Mouse (Mus musculus) forebrain, embryonic 14.5 days (tissue): ENCODE data around the gene Olfr110. TPM values are rescaled to one million over a fixed set of nuclear protein-coding genes. Genes with fewer than 3 reads are reported as not detected.
"Not testable (repeated sequence)": the region's sequence is repeated elsewhere in the genome, so short reads cannot be mapped to it uniquely, and the experiment has no call there.

Experiments used
- ATAC-seq: fragments of 200-750 bp; cut with Nextera tagmentation; 2 replicates; pipeline ENCODE4 v1.8.0; 2017; ENCODE audit warnings: mild to moderate bottlenecking, moderate library complexity
- DNase-seq: peaks from one replicate; pipeline ENCODE4 v3.0.0-alpha.2; 2015; ENCODE audit warnings: low spot score
- H3K27ac ChIP-seq: fragments of 300-500 bp; sonication (generic); 2 replicates; pipeline ENCODE4 v1.5.1; 2014; ENCODE audit warnings: low read depth, mild to moderate bottlenecking, control low read depth, low read length, moderate library complexity
- H3K27me3 ChIP-seq: fragments of 300-500 bp; sonication (generic); replicated peaks from 2 replicates; pipeline ENCODE4 v1.6.1; 2014; ENCODE audit warnings: low read length, control low read depth, mixed read lengths; ENCODE audit not compliant: control insufficient read depth, insufficient read depth
- H3K36me3 ChIP-seq: fragments of 300-500 bp; sonication (generic); 2 replicates; pipeline ENCODE4 v1.6.1; 2014; ENCODE audit warnings: low read length, control low read depth; ENCODE audit not compliant: control insufficient read depth, insufficient read depth
- H3K4me1 ChIP-seq: fragments of 300-500 bp; sonication (generic); 2 replicates; pipeline ENCODE4 v1.6.1; 2014; ENCODE audit warnings: antibody characterized with exemption, low read length, control low read depth; ENCODE audit not compliant: control insufficient read depth, insufficient read depth
- H3K4me2 ChIP-seq: fragments of 300-500 bp; sonication (generic); 2 replicates; pipeline ENCODE4 v1.6.1; 2014; ENCODE audit warnings: mild to moderate bottlenecking, control low read depth, low read length
- H3K4me3 ChIP-seq: fragments of 300-500 bp; sonication (generic); 2 replicates; pipeline ENCODE4 v1.5.1; 2014; ENCODE audit warnings: low read depth, low read length, control low read depth
- H3K9ac ChIP-seq: fragments of 300-500 bp; sonication (generic); 2 replicates; pipeline ENCODE4 v1.6.1; 2014; ENCODE audit warnings: mild to moderate bottlenecking, low read length, control low read depth, moderate library complexity
- H3K9me3 ChIP-seq: fragments of 300-500 bp; sonication (generic); replicated peaks from 2 replicates; pipeline ENCODE4 v1.6.1; 2016; ENCODE audit warnings: low read length, control low read depth, mixed read lengths; ENCODE audit not compliant: control insufficient read depth
- WGBS: fragments of 180-500 bp; shearing (Covaris S2); extraction: QIAGEN DNeasy Blood & Tissue Kit; methylation state at CpG from one replicate; pipeline ENCODE4 v1.1.7; 2014; 5-methylcytosine and 5-hydroxymethylcytosine counted together
- polyA plus RNA-seq: library from polyadenylated mRNA; unstranded; fragments of >200 nt; fragmentation: Nextera tagmentation; extraction: Ambion mirVana; gene quantifications from 2 replicates; pipeline ENCODE4 v1.2.1, GENCODE M21; 2014

The Olfr110 gene
- polyA plus RNA-seq: not detected in 2 replicates

GRCm38 (mm10) chr17:37491930-37492518 is at the start of gene Olfr110:
Olfr110 (plus strand) TSS chr17:37492468.
- H3K4me1 ChIP-seq: no peaks in the 10 kb centered on the region
- ATAC-seq: no peak

DNA sequence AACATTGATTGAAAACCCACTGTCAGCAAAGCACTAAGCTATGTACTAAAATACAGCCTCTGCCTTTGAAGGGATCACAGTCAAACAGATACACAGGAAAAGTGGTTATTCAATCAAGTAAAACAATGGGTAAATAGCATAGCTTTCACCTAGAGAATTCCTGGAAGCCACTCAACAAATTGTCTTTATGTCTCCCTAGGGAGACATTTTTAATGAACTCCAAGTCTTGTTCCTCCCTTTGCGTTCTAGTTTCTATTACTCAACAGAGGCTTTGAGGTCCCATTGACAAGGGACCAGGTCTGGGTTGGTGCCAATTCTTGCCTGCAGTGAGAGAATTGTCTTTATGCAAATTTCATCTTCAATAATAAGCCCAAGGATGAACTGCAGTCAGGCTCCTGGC is 47.1 kb upstream of the Olfr110 start, which contains the start of gene Olfr108:
Gene Olfr108 (plus strand): TSS at position 301 of the 400 bp plus-strand sequence.
- WGBS: 69% methylated on average over 1 of the region's 1 CpGs
- Histone ChIP-seq H3K27me3 (no peaks in the 10 kb centered on the region), H3K4me1 (no peaks in the 10 kb centered on the region), H3K27ac (no peak within 1 kb of the TSS), H3K4me2 (no peak within 1 kb of the TSS), H3K9ac (no peak within 1 kb of the TSS), H3K36me3 (no peaks in the 10 kb centered on the region), H3K4me3 (no peak within 1 kb of the TSS), H3K9me3 (no peaks in the 10 kb centered on the region)
- ATAC-seq (no peak), DNase-seq (no peak)

More at GRCm38 (mm10) chr17:37491930-37492518, at the start of gene Olfr110:
- no peak for DNase-seq
- Histone ChIP-seq H3K4me3 (no peak within 1 kb of the TSS), H3K9me3 (no peaks in the 10 kb centered on the region), H3K4me2 (no peak within 1 kb of the TSS), H3K27ac (no peak within 1 kb of the TSS), H3K9ac (no peak within 1 kb of the TSS), H3K36me3 (no peaks in the 10 kb centered on the region), H3K27me3 (no peaks in the 10 kb centered on the region)
- 69% methylated on average over 1 of the region's 1 CpGs for WGBS

GRCm38 (mm10) chr17:37458616-37459015 is 33.7 kb upstream of the Olfr110 start, which contains the start of gene Olfr109:
Olfr109 (plus strand) TSS chr17:37458916.
- Histone ChIP-seq H3K4me1 (no peaks in the 10 kb centered on the region), H3K4me2 (no peak within 1 kb of the TSS), H3K9ac (no peak within 1 kb of the TSS), H3K9me3 (no peaks in the 10 kb centered on the region), H3K27ac (no peak within 1 kb of the TSS), H3K4me3 (no peak within 1 kb of the TSS), H3K36me3 (no peaks in the 10 kb centered on the region), H3K27me3 (no peaks in the 10 kb centered on the region)
- WGBS: 92% methylated on average over 1 of the region's 1 CpGs
- DNase-seq (no peak), ATAC-seq (no peak)

DNA sequence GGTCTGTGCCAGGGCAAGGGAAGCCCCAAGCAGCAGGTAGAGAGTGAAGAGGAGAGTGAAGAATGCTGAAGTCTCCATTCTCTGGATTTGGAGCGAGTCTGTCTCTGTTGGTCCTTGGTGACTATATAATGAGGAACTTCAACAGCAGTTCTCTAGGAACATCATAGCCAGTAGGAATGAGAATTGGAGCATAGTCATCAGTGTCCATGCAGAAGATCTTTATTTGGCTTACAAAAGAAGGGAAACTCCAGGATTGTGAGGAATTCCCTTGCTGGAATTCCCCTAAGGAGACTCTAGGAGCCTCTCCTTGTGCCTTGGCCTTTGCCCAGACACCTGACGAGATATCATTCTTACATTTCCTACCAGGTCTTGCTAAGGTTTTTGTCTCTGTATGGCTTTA is 8.8 kb upstream of the Olfr110 start, which contains the start of gene H2-M2:
Gene H2-M2 (minus strand): TSS at position 101 of the 400 bp plus-strand sequence.
- Histone ChIP-seq H3K27ac (no peak within 1 kb of the TSS), H3K4me3 (no peak within 1 kb of the TSS), H3K4me2 (no peak within 1 kb of the TSS), H3K9me3 (0 out of 2 replicates have a peak, but pooled peaks cover 2% of the 10 kb centered on the region), H3K27me3 (no peaks in the 10 kb centered on the region), H3K4me1 (no peaks in the 10 kb centered on the region), H3K36me3 (no peaks in the 10 kb centered on the region), H3K9ac (no peak within 1 kb of the TSS)
- ATAC-seq (no peak), DNase-seq (no peak)
- WGBS: 82% methylated on average over 2 of the region's 2 CpGs

- no peak within 1 kb of the TSS for H3K27ac ChIP-seq
- 93% methylated on average over 4 of the region's 4 CpGs for WGBS
- H3K9me3 ChIP-seq: no peaks in the 10 kb centered on the region
- H3K4me3 ChIP-seq: no peak within 1 kb of the TSS
- no peak within 1 kb of the TSS for H3K4me2 ChIP-seq
- ATAC-seq (no peak), DNase-seq (no peak)
- H3K4me1 ChIP-seq: no peaks in the 10 kb centered on the region
- H3K36me3 ChIP-seq: no peaks in the 10 kb centered on the region
- no peak within 1 kb of the TSS for H3K9ac ChIP-seq
- H3K27me3 ChIP-seq: no peaks in the 10 kb centered on the region
These were observed 15.5 kb downstream of the Olfr110 start, which contains the start of gene Olfr111 for GRCm38 (mm10) chr17:37507730-37508129. Olfr111 (plus strand) TSS chr17:37508030.

GRCm38 (mm10) chr17:37524612-37525011 is 32.3 kb downstream of the Olfr110 start:
- H3K4me3 ChIP-seq, H3K9ac ChIP-seq, DNase-seq, H3K4me2 ChIP-seq, H3K9me3 ChIP-seq, H3K27ac ChIP-seq, ATAC-seq, H3K36me3 ChIP-seq, H3K4me1 ChIP-seq, H3K27me3 ChIP-seq: not testable (repeated sequence)

DNA sequence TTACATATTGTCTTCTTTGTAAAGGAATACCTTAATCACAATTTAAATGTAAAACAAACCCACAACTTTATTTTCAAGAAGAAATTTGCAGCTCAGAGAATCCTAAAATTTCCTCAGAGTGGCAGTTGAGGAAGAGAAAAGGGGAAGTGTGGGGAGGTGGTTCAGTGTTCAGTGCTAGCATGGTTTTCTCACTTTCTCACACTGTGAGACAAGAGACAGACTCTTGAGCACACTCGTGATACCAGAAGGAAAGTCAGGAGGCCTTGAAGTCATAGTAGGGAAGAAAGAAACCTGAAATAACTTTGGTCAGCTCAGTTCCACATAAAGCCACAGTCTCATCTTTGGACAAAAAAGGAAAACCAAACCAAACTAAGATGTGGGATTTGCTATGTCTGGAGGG is 33.2 kb downstream of the Olfr110 start:
- not testable (repeated sequence) for ATAC-seq, H3K27ac ChIP-seq, H3K4me1 ChIP-seq

DNA sequence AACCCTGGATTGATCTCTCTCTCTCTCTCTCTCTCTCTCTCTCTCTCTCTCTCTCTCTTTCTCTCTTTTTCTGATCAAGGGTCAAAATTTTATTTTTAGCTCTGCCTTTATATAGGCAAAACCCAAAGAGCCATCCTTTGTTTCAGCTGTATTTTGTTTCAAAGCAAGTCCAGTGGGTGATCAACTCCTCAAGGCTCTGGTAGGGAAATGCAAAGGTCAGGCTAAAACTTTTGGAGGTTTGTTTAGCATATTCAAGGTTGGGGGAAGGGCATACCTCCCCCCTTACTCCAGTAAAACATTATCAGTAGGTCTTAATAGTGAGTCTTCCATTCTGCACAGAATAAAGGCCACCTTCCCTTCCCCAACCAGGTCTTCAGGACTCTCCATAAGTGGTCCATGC is 42.9 kb downstream of the Olfr110 start:
- no peaks in the 10 kb centered on the region for H3K4me1 ChIP-seq
- H3K4me2 ChIP-seq: no peak overlapping the region
- DNase-seq: no peak
- no peaks in the 10 kb centered on the region for H3K9me3 ChIP-seq
- no peaks in the 10 kb centered on the region for H3K36me3 ChIP-seq
- H3K27ac ChIP-seq: no peak overlapping the region
- no peak for ATAC-seq
- no peaks in the 10 kb centered on the region for H3K27me3 ChIP-seq
- H3K9ac ChIP-seq: no peak overlapping the region
- H3K4me3 ChIP-seq: no peak overlapping the region

More for the DNA sequence above, 33.2 kb downstream of the Olfr110 start:
- not testable (repeated sequence) for H3K4me2 ChIP-seq, H3K36me3 ChIP-seq, H3K4me3 ChIP-seq, DNase-seq, H3K27me3 ChIP-seq, H3K9me3 ChIP-seq, H3K9ac ChIP-seq
- 72% methylated on average over 1 of the region's 1 CpGs for WGBS

DNA sequence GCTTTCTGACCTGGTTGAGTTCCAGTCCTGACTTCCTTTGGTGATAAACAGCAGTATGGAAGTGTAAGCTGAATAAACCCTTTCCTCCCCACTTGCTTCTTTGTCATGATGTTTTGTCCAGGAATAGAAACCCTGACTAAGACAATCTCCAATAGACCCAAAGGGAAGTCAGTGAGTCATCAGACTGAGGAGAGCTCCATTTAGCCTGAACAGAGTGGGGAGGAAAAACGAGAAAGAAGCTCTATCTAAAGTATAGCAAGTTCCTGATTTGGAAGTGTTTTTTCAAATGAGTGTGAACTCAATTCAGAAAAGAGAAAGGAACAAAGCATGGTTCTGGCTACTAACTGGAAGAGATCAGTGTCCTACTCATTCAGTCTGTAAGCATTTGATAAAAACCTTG is 46.1 kb downstream of the Olfr110 start:
- not testable (repeated sequence) for DNase-seq, H3K9ac ChIP-seq, H3K9me3 ChIP-seq, H3K27ac ChIP-seq, H3K4me2 ChIP-seq, H3K27me3 ChIP-seq, H3K4me1 ChIP-seq, H3K36me3 ChIP-seq, H3K4me3 ChIP-seq, ATAC-seq
- WGBS: 56% methylated on average over 1 of the region's 1 CpGs
